Mouse (Mus musculus) forebrain, embryonic 16.5 days (tissue): ENCODE measurements around the gene Akr1e1. TPM values are rescaled to one million over a fixed set of nuclear protein-coding genes. Genes with fewer than 3 reads are reported as not detected.
"Not testable (repeated sequence)": the region's sequence is repeated elsewhere in the genome, so short reads cannot be mapped to it uniquely, and the experiment has no call there.

Experiments used
- ATAC-seq: fragments of 200-750 bp; cut with Nextera tagmentation; 2 replicates; pipeline ENCODE4 v1.8.0; 2017; ENCODE audit warnings: mild to moderate bottlenecking, moderate library complexity
- H3K27ac ChIP-seq: fragments of 300-500 bp; sonication (generic); 2 replicates; pipeline ENCODE4 v1.5.1; 2014; ENCODE audit warnings: low read length, control low read depth
- H3K27me3 ChIP-seq: fragments of 300-500 bp; sonication (generic); replicated peaks from 2 replicates; pipeline ENCODE4 v1.6.1; 2014; ENCODE audit warnings: low read length; ENCODE audit not compliant: control insufficient read depth, insufficient read depth
- H3K36me3 ChIP-seq: fragments of 300-500 bp; sonication (generic); 2 replicates; pipeline ENCODE4 v1.6.1; 2014; ENCODE audit not compliant: control insufficient read depth, insufficient read depth
- H3K4me1 ChIP-seq: fragments of 300-500 bp; sonication (generic); replicated peaks from 2 replicates; pipeline ENCODE4 v1.6.1; 2014; ENCODE audit warnings: low read length; ENCODE audit not compliant: control insufficient read depth, insufficient read depth
- H3K4me2 ChIP-seq: fragments of 300-500 bp; sonication (generic); 2 replicates; pipeline ENCODE4 v1.6.1; 2014; ENCODE audit warnings: mild to moderate bottlenecking, low read length, control low read depth
- H3K4me3 ChIP-seq: fragments of 300-500 bp; sonication (generic); replicated peaks from 2 replicates; pipeline ENCODE4 v1.5.1; 2014; ENCODE audit warnings: mild to moderate bottlenecking, low read length, control low read depth
- H3K9ac ChIP-seq: fragments of 300-500 bp; sonication (generic); replicated peaks from 2 replicates; pipeline ENCODE4 v1.6.1; 2014; ENCODE audit warnings: low read depth, low read length, control low read depth
- H3K9me3 ChIP-seq: fragments of 300-500 bp; sonication (generic); 2 replicates; pipeline ENCODE4 v1.6.1; 2016; ENCODE audit warnings: low read length; ENCODE audit not compliant: control insufficient read depth
- WGBS: fragments of 180-500 bp; shearing (Covaris S2); extraction: QIAGEN DNeasy Blood & Tissue Kit; methylation state at CpG from one replicate; pipeline ENCODE4 v1.1.7; 2014; 5-methylcytosine and 5-hydroxymethylcytosine counted together
- polyA plus RNA-seq: library from polyadenylated mRNA; unstranded; fragments of >200 nt; fragmentation: Nextera tagmentation; extraction: Ambion mirVana; gene quantifications from 2 replicates; pipeline ENCODE4 v1.2.1, GENCODE M21; 2015

Akr1e1 gene
- polyA plus RNA-seq, result 45.3 and 48.0 TPM in 2 replicates

DNA sequence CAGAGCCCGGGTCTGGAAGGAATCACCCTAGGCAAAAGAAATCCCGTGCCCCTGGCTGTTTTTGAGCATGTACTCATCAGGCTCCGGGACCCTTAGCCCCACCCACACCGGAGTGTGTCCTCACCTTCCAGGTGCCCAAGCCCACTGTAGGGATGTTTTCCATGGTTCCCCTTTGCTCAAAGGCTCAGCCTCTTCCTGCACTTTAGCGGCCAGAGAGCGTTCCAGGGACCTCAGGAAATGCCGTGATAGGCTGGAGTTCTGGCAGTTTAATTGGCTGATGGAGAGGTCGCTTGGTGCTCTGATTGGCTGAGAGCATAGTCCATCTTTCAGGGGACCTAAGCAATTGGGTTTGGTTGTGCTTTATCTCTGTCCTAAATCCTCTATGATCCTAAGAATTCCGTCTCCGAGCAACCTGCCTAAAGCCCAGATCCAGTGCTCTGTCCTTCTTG, at the start of gene Akr1e1:
Akr1e1 (minus strand) TSS at position 214 of the 449 bp plus-strand sequence.
- peak within 1 kb of the TSS; percentile 70 for H3K4me3 ChIP-seq
- H3K9ac ChIP-seq, result peak within 1 kb of the TSS; percentile 74
- peak within 1 kb of the TSS; percentile 57 for H3K4me2 ChIP-seq
- peak; percentile 100 for ATAC-seq
- no peaks in the 10 kb centered on the region for H3K36me3 ChIP-seq
- H3K9me3 ChIP-seq, result no peaks in the 10 kb centered on the region
- H3K27me3 ChIP-seq, result no peaks in the 10 kb centered on the region
- H3K27ac ChIP-seq, result peak within 1 kb of the TSS; percentile 64
- H3K4me1 ChIP-seq, result 0 out of 2 replicates have a peak, but pooled peaks cover 2% of the 10 kb centered on the region
- 6% methylated on average over 10 of the region's 10 CpGs for WGBS

DNA sequence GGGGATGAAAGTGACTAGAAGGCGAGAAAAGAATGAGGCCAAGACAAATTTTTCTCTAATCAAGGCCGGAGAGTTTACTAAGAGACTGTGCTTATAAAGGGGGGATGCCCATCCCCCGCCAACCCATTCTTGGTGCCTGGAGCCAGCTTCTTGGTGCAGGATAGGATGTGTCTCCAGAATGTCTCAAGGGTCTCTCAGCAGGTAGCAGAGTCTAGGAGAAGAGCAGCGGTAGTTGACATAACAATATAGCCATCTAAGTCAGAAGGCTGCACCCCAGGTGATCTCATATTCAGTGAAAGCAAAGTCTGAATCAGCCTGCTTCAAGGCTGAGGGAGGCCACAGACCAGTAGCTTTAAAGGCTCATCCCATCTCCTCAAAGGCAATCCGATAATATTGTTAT, 49.4 kb upstream of the Akr1e1 start:
- Histone ChIP-seq H3K4me2 (no peak overlapping the region), H3K36me3 (no peaks in the 10 kb centered on the region), H3K27ac (no peak overlapping the region), H3K9ac (no peak overlapping the region), H3K9me3 (no peaks in the 10 kb centered on the region), H3K4me1 (no peaks in the 10 kb centered on the region), H3K27me3 (no peaks in the 10 kb centered on the region), H3K4me3 (no peak overlapping the region)
- no peak for ATAC-seq
- WGBS, result 88% methylated on average over 5 of the region's 5 CpGs

GRCm38 (mm10) chr13:4656277-4657146, 47.5 kb upstream of the Akr1e1 start:
- no peaks in the 10 kb centered on the region for H3K36me3 ChIP-seq
- no peak for ATAC-seq
- WGBS, result 79% methylated on average over 16 of the region's 16 CpGs
- H3K9ac ChIP-seq, result no peak overlapping the region
- no peaks in the 10 kb centered on the region for H3K4me1 ChIP-seq
- no peak overlapping the region for H3K27ac ChIP-seq
- H3K4me3 ChIP-seq, result no peak overlapping the region
- no peak overlapping the region for H3K4me2 ChIP-seq
- no peaks in the 10 kb centered on the region for H3K27me3 ChIP-seq
- no peaks in the 10 kb centered on the region for H3K9me3 ChIP-seq

DNA sequence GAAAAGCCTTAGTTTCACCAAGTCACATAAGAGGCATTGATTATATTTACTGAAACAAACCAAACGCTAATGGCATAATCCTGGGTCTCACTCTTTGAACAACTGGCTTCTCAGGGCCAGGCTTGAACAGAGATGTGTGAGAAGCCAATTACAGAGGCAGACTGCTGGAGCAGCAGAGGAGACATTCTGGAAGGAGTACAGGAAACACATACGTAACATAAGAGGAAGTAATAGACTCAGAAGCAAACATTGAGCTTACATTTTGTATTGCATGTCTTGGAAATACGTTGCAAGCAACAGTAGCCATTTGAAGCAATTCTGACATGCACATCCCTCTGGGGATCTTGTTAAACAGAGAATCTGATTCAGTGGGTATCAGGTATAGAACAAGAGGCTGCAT, 41.2 kb upstream of the Akr1e1 start:
- WGBS, result 79% methylated on average over 3 of the region's 3 CpGs
- Histone ChIP-seq H3K9ac (no peak overlapping the region), H3K4me1 (no peaks in the 10 kb centered on the region), H3K4me3 (no peak overlapping the region), H3K27me3 (no peaks in the 10 kb centered on the region), H3K9me3 (no peaks in the 10 kb centered on the region), H3K4me2 (no peak overlapping the region), H3K27ac (no peak overlapping the region), H3K36me3 (no peaks in the 10 kb centered on the region)
- no peak for ATAC-seq

DNA sequence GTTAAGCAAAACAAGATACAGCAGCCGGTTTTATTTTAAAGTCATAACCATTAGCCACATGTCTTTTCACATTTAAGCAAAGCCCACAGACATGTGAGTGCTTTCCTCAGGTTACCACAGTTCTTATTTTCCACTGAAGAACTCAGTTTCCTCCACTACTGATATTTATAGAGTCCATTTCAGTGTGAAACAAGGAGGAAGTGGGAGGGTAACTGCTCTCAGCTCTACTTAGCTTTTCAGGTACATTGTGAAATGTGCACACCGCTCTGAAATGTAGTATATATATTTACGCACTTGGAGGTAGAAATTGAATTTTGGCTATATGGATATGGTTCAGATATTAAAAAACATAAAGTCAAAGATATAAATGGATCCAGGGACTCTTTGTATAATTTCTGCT, 36.3 kb upstream of the Akr1e1 start:
- Histone ChIP-seq H3K9me3 (no peaks in the 10 kb centered on the region), H3K36me3 (no peaks in the 10 kb centered on the region), H3K4me2 (no peak overlapping the region), H3K4me3 (no peak overlapping the region), H3K27me3 (no peaks in the 10 kb centered on the region), H3K9ac (no peak overlapping the region), H3K27ac (no peak overlapping the region), H3K4me1 (no peaks in the 10 kb centered on the region)
- WGBS, result 94% methylated on average over 3 of the region's 3 CpGs
- no peak for ATAC-seq

GRCm38 (mm10) chr13:4610902-4611301, 1.9 kb upstream of the Akr1e1 start:
- no peak for ATAC-seq

DNA sequence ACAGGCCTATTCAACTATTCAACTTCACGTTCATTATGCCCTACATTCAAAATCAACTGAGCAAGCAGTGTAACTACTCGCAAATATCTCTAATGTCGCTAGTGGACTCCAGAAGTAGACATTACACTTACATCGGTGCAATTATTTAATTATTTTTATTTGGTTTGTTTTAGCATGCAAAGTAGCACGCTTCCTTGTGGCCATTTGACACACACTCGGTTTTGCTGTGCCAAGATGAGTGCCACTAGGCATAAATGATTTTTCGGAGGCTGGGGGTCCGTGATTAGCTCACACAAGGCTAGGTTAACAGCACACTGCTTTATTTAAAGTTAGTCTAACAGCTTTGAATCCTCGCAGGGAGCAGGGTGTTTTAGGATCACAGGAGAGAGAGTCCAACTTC, 444 bp downstream of the Akr1e1 start:
- Histone ChIP-seq H3K4me2 (peak overlapping the region; percentile 57), H3K36me3 (no peaks in the 10 kb centered on the region), H3K4me3 (peak overlapping the region; percentile 70), H3K9me3 (no peaks in the 10 kb centered on the region), H3K9ac (peak overlapping the region; percentile 74), H3K4me1 (0 out of 2 replicates have a peak, but pooled peaks cover 2% of the 10 kb centered on the region), H3K27ac (peak overlapping the region; percentile 64), H3K27me3 (no peaks in the 10 kb centered on the region)
- 14% methylated on average over 9 of the region's 9 CpGs for WGBS
- no peak for ATAC-seq

More at GRCm38 (mm10) chr13:4610902-4611301, 1.9 kb upstream of the Akr1e1 start:
- Histone ChIP-seq H3K4me1 (0 out of 2 replicates have a peak, but pooled peaks cover 2% of the 10 kb centered on the region), H3K4me2 (no peak overlapping the region), H3K27ac (no peak overlapping the region), H3K27me3 (no peaks in the 10 kb centered on the region), H3K36me3 (no peaks in the 10 kb centered on the region), H3K4me3 (no peak overlapping the region), H3K9ac (no peak overlapping the region), H3K9me3 (no peaks in the 10 kb centered on the region)

DNA sequence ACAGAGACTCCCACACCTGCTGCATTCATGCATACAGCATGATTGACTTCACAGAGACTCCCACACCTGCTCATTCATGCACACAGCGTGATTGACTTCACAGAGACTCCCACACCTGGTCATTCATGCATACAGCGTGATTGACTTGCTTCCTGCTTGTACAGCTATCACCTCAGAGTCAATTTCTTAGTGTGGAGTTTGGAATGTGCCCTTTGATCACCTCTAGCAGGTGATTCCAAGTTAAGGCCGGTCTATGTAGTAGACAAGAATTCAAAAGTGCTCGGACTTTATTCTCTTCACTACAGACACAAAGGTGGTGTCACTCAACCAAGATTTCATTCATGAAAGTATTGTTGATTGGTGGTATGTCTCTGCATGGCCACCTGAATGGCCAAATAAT, 2.2 kb downstream of the Akr1e1 start:
- H3K27me3 ChIP-seq, result no peaks in the 10 kb centered on the region
- H3K27ac ChIP-seq, result no peak overlapping the region
- H3K9ac ChIP-seq, result no peak overlapping the region
- no peaks in the 10 kb centered on the region for H3K36me3 ChIP-seq
- no peak overlapping the region for H3K4me2 ChIP-seq
- no peaks in the 10 kb centered on the region for H3K9me3 ChIP-seq
- WGBS, result 89% methylated on average over 4 of the region's 4 CpGs
- no peak for ATAC-seq
- no peak overlapping the region for H3K4me3 ChIP-seq
- 0 out of 2 replicates have a peak, but pooled peaks cover 2% of the 10 kb centered on the region for H3K4me1 ChIP-seq

GRCm38 (mm10) chr13:4603431-4603830, 5.5 kb downstream of the Akr1e1 start:
- H3K36me3 ChIP-seq, result peaks cover 11% of the 10 kb centered on the region
- not testable (repeated sequence) for H3K9me3 ChIP-seq, H3K27me3 ChIP-seq, ATAC-seq, H3K4me1 ChIP-seq, H3K27ac ChIP-seq, H3K4me3 ChIP-seq, H3K4me2 ChIP-seq, H3K9ac ChIP-seq
- WGBS, result 82% methylated on average over 3 of the region's 3 CpGs
